Mouse (Mus musculus): ENCODE measurements around the gene Klhl26. TPM values are rescaled to one million over a fixed set of nuclear protein-coding genes. Genes with fewer than 3 reads are reported as not detected.
A peak's percentile ranks its signal among the peaks of the same experiment; 100 is the strongest.

Gene Klhl26
- polyA plus RNA-seq, 1 experiment: 62.4 TPM

GRCm38 (mm10) chr8:70466771-70467170, 10.0 kb downstream of the Klhl26 start:
- DNase-seq: no peak
- Histone ChIP-seq H3K27me3 (ENCODE audit: control insufficient read depth, insufficient read depth, low read length) (no peaks in the 10 kb centered on the region), H3K4me3 (replicated peaks; ENCODE audit: insufficient read depth, low read depth, low read length) (no peak overlapping the region), H3K27ac (ENCODE audit: insufficient read depth, low read length) (peak overlapping the region; percentile 24), H3K4me1 (ENCODE audit: control insufficient read depth, insufficient read depth, low read length) (peaks cover 72% of the 10 kb centered on the region)
- WGBS: 50% methylated on average over 11 of the region's 11 CpGs
- no peak for TF ChIP-seq CTCF (IDR thresholded peaks at IDR 0.05; ENCODE audit: borderline replicate concordance, insufficient read depth, low read depth, low read length)
- TF ChIP-seq POLR2A (IDR thresholded peaks at IDR 0.05; ENCODE audit: borderline replicate concordance, insufficient read depth, low read length): no peak

- peaks cover 76% of the 10 kb centered on the region for H3K4me1 ChIP-seq (ENCODE audit: control insufficient read depth, insufficient read depth, low read length)
- H3K27me3 ChIP-seq (ENCODE audit: control insufficient read depth, insufficient read depth, low read length): no peaks in the 10 kb centered on the region
- DNase-seq: no peak
- 49% methylated on average over 4 of the region's 4 CpGs for WGBS
- no peak overlapping the region for H3K4me3 ChIP-seq (replicated peaks; ENCODE audit: insufficient read depth, low read depth, low read length)
- no peak for TF ChIP-seq POLR2A (IDR thresholded peaks at IDR 0.05; ENCODE audit: borderline replicate concordance, insufficient read depth, low read length)
- no peak for TF ChIP-seq CTCF (IDR thresholded peaks at IDR 0.05; ENCODE audit: borderline replicate concordance, insufficient read depth, low read depth, low read length)
- H3K27ac ChIP-seq (ENCODE audit: insufficient read depth, low read length): peak overlapping the region; percentile 24
Observed at GRCm38 (mm10) chr8:70466305-70466704, 10.5 kb downstream of the Klhl26 start.

- TF ChIP-seq CTCF (IDR thresholded peaks at IDR 0.05; ENCODE audit: borderline replicate concordance, insufficient read depth, low read depth, low read length): no peak
- TF ChIP-seq POLR2A (IDR thresholded peaks at IDR 0.05; ENCODE audit: borderline replicate concordance, insufficient read depth, low read length): no peak
- Histone ChIP-seq H3K4me3 (replicated peaks; ENCODE audit: insufficient read depth, low read depth, low read length) (no peak overlapping the region), H3K27me3 (ENCODE audit: control insufficient read depth, insufficient read depth, low read length) (no peaks in the 10 kb centered on the region), H3K4me1 (ENCODE audit: control insufficient read depth, insufficient read depth, low read length) (peaks cover 82% of the 10 kb centered on the region), H3K27ac (ENCODE audit: insufficient read depth, low read length) (no peak overlapping the region)
- no peak for DNase-seq
- 92% methylated on average over 4 of the region's 4 CpGs for WGBS
Observed at GRCm38 (mm10) chr8:70465701-70466100, 11.1 kb downstream of the Klhl26 start.

- no peak overlapping the region; the same call in 1 of the 2 replicates for H3K27ac ChIP-seq (ENCODE audit: insufficient read depth, low read length)
- peaks cover 84% of the 10 kb centered on the region for H3K4me1 ChIP-seq (ENCODE audit: control insufficient read depth, insufficient read depth, low read length)
- H3K27me3 ChIP-seq (ENCODE audit: control insufficient read depth, insufficient read depth, low read length): no peaks in the 10 kb centered on the region
- 65% methylated on average over 6 of the region's 6 CpGs for WGBS
- DNase-seq: no peak
- H3K4me3 ChIP-seq (replicated peaks; ENCODE audit: insufficient read depth, low read depth, low read length): no peak overlapping the region
- no peak for TF ChIP-seq POLR2A (IDR thresholded peaks at IDR 0.05; ENCODE audit: borderline replicate concordance, insufficient read depth, low read length)
- no peak for TF ChIP-seq CTCF (IDR thresholded peaks at IDR 0.05; ENCODE audit: borderline replicate concordance, insufficient read depth, low read depth, low read length)
Observed at GRCm38 (mm10) chr8:70464162-70464561, 12.6 kb downstream of the Klhl26 start.

DNA sequence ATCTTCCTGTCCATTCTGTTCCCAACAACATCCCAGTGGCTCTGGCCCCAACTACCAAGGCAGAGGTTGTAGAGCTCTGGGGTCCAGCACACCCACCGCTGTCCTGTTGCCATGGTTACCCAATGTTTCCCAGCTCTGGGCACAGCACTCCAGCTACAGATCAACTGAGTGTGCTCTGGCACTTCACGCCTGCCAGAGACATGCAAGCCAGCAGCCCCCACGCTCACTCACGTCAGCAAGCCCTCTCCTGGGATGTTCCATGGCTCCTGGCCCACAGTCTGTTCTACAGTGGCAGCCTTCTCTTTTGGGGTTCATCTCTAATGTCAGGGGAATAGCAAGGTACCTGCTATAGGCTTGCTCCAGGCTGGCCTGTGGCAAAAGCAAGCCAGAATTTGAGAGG, 13.5 kb downstream of the Klhl26 start:
- Histone ChIP-seq H3K27ac (ENCODE audit: insufficient read depth, low read length) (no peak overlapping the region), H3K4me3 (replicated peaks; ENCODE audit: insufficient read depth, low read depth, low read length) (no peak overlapping the region), H3K27me3 (ENCODE audit: control insufficient read depth, insufficient read depth, low read length) (no peaks in the 10 kb centered on the region), H3K4me1 (ENCODE audit: control insufficient read depth, insufficient read depth, low read length) (peaks cover 79% of the 10 kb centered on the region)
- TF ChIP-seq CTCF (IDR thresholded peaks at IDR 0.05; ENCODE audit: borderline replicate concordance, insufficient read depth, low read depth, low read length) (no peak), POLR2A (IDR thresholded peaks at IDR 0.05; ENCODE audit: borderline replicate concordance, insufficient read depth, low read length) (no peak)
- DNase-seq: peak in 1 of 2 experiments; percentile 65
- WGBS: 13% methylated on average over 4 of the region's 4 CpGs

DNA sequence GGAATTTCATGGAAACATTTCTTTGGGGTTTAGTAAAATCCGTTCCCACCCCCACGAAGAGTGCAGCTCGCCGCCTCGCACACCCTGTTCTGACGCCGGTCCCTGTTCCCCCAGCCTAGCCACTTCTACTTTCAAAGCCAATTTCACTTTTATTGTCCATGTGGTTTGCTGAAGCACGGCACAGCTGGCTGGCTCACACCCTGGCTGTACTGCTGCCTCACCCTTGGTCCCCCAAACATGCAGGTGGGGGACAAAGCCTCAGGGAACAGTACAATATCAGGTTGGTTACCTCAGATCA, 14.3 kb downstream of the Klhl26 start:
- Histone ChIP-seq H3K27ac (ENCODE audit: insufficient read depth, low read length) (no peak overlapping the region), H3K4me1 (ENCODE audit: control insufficient read depth, insufficient read depth, low read length) (peaks cover 79% of the 10 kb centered on the region), H3K27me3 (ENCODE audit: control insufficient read depth, insufficient read depth, low read length) (no peaks in the 10 kb centered on the region), H3K4me3 (replicated peaks; ENCODE audit: insufficient read depth, low read depth, low read length) (no peak overlapping the region)
- TF ChIP-seq POLR2A (IDR thresholded peaks at IDR 0.05; ENCODE audit: borderline replicate concordance, insufficient read depth, low read length): no peak
- no peak for TF ChIP-seq CTCF (IDR thresholded peaks at IDR 0.05; ENCODE audit: borderline replicate concordance, insufficient read depth, low read depth, low read length)
- WGBS: 94% methylated on average over 8 of the region's 8 CpGs
- no peak for DNase-seq

- no peak overlapping the region for H3K27ac ChIP-seq (ENCODE audit: insufficient read depth, low read length)
- H3K4me3 ChIP-seq (replicated peaks; ENCODE audit: insufficient read depth, low read depth, low read length): no peak overlapping the region
- peaks cover 76% of the 10 kb centered on the region for H3K4me1 ChIP-seq (ENCODE audit: control insufficient read depth, insufficient read depth, low read length)
- TF ChIP-seq CTCF (IDR thresholded peaks at IDR 0.05; ENCODE audit: borderline replicate concordance, insufficient read depth, low read depth, low read length) (no peak), POLR2A (IDR thresholded peaks at IDR 0.05; ENCODE audit: borderline replicate concordance, insufficient read depth, low read length) (no peak)
- no peaks in the 10 kb centered on the region for H3K27me3 ChIP-seq (ENCODE audit: control insufficient read depth, insufficient read depth, low read length)
- 89% methylated on average over 16 of the region's 16 CpGs for WGBS
- DNase-seq: no peak
Observed at GRCm38 (mm10) chr8:70461765-70462515, 14.8 kb downstream of the Klhl26 start.

DNA sequence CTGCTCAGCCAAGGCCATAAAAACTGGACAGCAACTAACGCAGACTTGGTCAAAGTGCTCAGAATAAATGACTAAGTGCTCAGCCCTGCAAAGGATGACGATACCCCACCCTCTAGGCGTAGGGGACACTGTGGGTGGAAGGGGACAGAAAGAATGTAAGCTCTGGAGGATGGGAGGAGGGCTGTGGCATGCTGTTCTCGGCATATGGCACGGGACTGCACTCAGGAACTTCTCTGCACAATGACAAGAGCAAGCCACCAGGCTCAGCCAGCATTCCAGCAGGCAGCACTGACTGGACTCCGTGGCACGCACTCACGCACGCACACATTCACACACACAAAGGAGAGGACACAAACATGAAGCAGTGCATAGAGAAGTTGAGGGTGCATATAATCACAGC, 16.2 kb downstream of the Klhl26 start:
- 11% methylated on average over 9 of the region's 9 CpGs for WGBS
- DNase-seq: peak; percentile 69 to 77
- Histone ChIP-seq H3K4me1 (ENCODE audit: control insufficient read depth, insufficient read depth, low read length) (peaks cover 72% of the 10 kb centered on the region), H3K27me3 (ENCODE audit: control insufficient read depth, insufficient read depth, low read length) (no peaks in the 10 kb centered on the region), H3K4me3 (replicated peaks; ENCODE audit: insufficient read depth, low read depth, low read length) (no peak overlapping the region), H3K27ac (ENCODE audit: insufficient read depth, low read length) (peak overlapping the region; percentile 35)
- no peak for TF ChIP-seq CTCF (IDR thresholded peaks at IDR 0.05; ENCODE audit: borderline replicate concordance, insufficient read depth, low read depth, low read length)
- TF ChIP-seq POLR2A (IDR thresholded peaks at IDR 0.05; ENCODE audit: borderline replicate concordance, insufficient read depth, low read length): no peak

All from cerebellum, adult 2 months (tissue).